Mouse (Mus musculus) limb, embryonic 14.5 days (tissue): ENCODE data around the gene Vwa1. TPM values are rescaled to one million over a fixed set of nuclear protein-coding genes. Genes with fewer than 3 reads are reported as not detected.
A peak's percentile ranks its signal among the peaks of the same experiment; 100 is the strongest.

Source experiments
- ATAC-seq: fragments of 200-750 bp; cut with Nextera tagmentation; 2 replicates; pipeline ENCODE4 v1.8.0; 2017; ENCODE audit warnings: low read depth, moderate number of reproducible peaks, moderate TSS enrichment; ENCODE audit not compliant: low FRiP score
- DNase-seq: peaks from one replicate; pipeline ENCODE4 v3.0.0-alpha.2; 2015; ENCODE audit warnings: low spot score
- H3K27ac ChIP-seq: fragments of 300-500 bp; sonication (generic); replicated peaks from 2 replicates; pipeline ENCODE4 v1.5.1; 2014; ENCODE audit warnings: low read depth, mild to moderate bottlenecking, low read length, moderate library complexity, mixed read lengths
- H3K27me3 ChIP-seq: fragments of 300-500 bp; sonication (generic); 2 replicates; pipeline ENCODE4 v1.6.1; 2014; ENCODE audit warnings: low read length, mixed read lengths; ENCODE audit not compliant: control insufficient read depth, insufficient read depth
- H3K36me3 ChIP-seq: fragments of 300-500 bp; sonication (generic); 2 replicates; pipeline ENCODE4 v1.6.1; 2014; ENCODE audit warnings: mild to moderate bottlenecking, low read length, moderate library complexity, mixed read lengths; ENCODE audit not compliant: control insufficient read depth, insufficient read depth
- H3K4me1 ChIP-seq: fragments of 300-500 bp; sonication (generic); 2 replicates; pipeline ENCODE4 v1.6.1; 2014; ENCODE audit warnings: antibody characterized with exemption, low read length, mixed read lengths; ENCODE audit not compliant: control insufficient read depth, insufficient read depth
- H3K4me2 ChIP-seq: fragments of 300-500 bp; sonication (generic); replicated peaks from 2 replicates; pipeline ENCODE4 v1.6.1; 2014; ENCODE audit warnings: low read depth, mild to moderate bottlenecking, low read length, moderate library complexity; ENCODE audit not compliant: severe bottlenecking
- H3K4me3 ChIP-seq: fragments of 300-500 bp; sonication (generic); replicated peaks from 2 replicates; pipeline ENCODE4 v1.5.1; 2014; ENCODE audit warnings: low read length
- H3K9ac ChIP-seq: fragments of 300-500 bp; sonication (generic); 2 replicates; pipeline ENCODE4 v1.6.1; 2014; ENCODE audit warnings: mild to moderate bottlenecking, low read depth, low read length, moderate library complexity; ENCODE audit not compliant: severe bottlenecking
- H3K9me3 ChIP-seq: fragments of 300-500 bp; sonication (generic); 2 replicates; pipeline ENCODE4 v1.6.1; 2016; ENCODE audit warnings: low read length; ENCODE audit not compliant: control insufficient read depth
- POLR2A ChIP-seq: fragments of 200-500 bp; IDR thresholded peaks from 2 replicates; pipeline ENCODE4 v1.8.0; 2012; ENCODE audit warnings: inconsistent platforms, mild to moderate bottlenecking, moderate library complexity, borderline replicate concordance; ENCODE audit not compliant: insufficient read depth, insufficient read length; ENCODE audit errors: extremely low read depth
- WGBS: fragments of 180-500 bp; shearing (Covaris S2); extraction: QIAGEN DNeasy Blood & Tissue Kit; methylation state at CpG from one replicate; pipeline ENCODE4 v1.1.7; 2014; 5-methylcytosine and 5-hydroxymethylcytosine counted together
- polyA plus RNA-seq, 2 experiments: library from polyadenylated mRNA; depleted of rRNA in 1 of 2; stranded (reverse) in 1 of 2; unstranded in 1 of 2; fragments of >200 nt; fragmentation: Nextera tagmentation in 1 of 2; extraction: Ambion mirVana in 1 of 2; gene quantifications; 2 replicates each; pipeline versions ENCODE4 v1.2.1 to v1.2.3; 2012 to 2014

Vwa1 gene
- polyA plus RNA-seq, 2 experiments = 12.4 to 13.9 TPM

- peaks cover 76% of the 10 kb centered on the region for H3K36me3 ChIP-seq
- under 1% methylated on average over 45 of the region's 60 CpGs for WGBS
- DNase-seq = peak; percentile 96
- H3K4me2 ChIP-seq = peak within 1 kb of the TSS; percentile 76
- H3K9ac ChIP-seq = peak within 1 kb of the TSS; percentile 99
- peak; percentile 99 for ATAC-seq
- no peaks in the 10 kb centered on the region for H3K9me3 ChIP-seq
- peak within 1 kb of the TSS; percentile 92 for H3K27ac ChIP-seq
- peak; percentile 35; the same call in 1 of the 2 replicates for TF ChIP-seq POLR2A
- H3K4me3 ChIP-seq = peak within 1 kb of the TSS; percentile 100
- H3K4me1 ChIP-seq = peaks cover 6% of the 10 kb centered on the region
- no peaks in the 10 kb centered on the region for H3K27me3 ChIP-seq
Measured at GRCm38 (mm10) chr4:155811929-155812664, 37.6 kb upstream of the Vwa1 start, which contains the start of gene Ccnl2. TSS of gene Ccnl2 (plus strand) at chr4:155812489.

DNA sequence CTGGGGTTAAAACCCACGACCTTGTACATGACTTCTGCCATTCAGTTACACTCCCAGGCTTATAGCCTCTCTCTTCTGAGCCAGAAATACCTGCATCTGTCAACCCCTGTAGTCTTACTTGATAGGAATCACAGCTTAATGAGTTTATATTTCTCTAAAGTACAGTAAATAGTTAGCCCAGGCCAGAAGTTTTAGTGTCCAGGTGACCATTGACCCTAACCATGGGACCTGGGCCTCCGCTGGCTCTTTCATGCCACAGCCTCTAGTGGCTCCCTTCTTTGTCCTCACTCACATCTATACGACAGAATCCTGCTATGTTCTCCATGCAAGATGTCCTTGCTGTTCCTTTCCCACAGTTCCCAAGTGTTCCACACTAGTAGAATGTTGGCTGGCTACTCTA, 33.3 kb upstream of the Vwa1 start:
- peaks cover 6% of the 10 kb centered on the region for H3K4me1 ChIP-seq
- WGBS = 83% methylated on average over 3 of the region's 3 CpGs
- H3K27ac ChIP-seq = no peak overlapping the region
- DNase-seq (no peak), ATAC-seq (no peak)
- H3K9me3 ChIP-seq = no peaks in the 10 kb centered on the region
- H3K9ac ChIP-seq = no peak overlapping the region
- no peak overlapping the region for H3K4me2 ChIP-seq
- H3K36me3 ChIP-seq = peaks cover 53% of the 10 kb centered on the region
- no peaks in the 10 kb centered on the region for H3K27me3 ChIP-seq
- TF ChIP-seq POLR2A = no peak
- no peak overlapping the region for H3K4me3 ChIP-seq

DNA sequence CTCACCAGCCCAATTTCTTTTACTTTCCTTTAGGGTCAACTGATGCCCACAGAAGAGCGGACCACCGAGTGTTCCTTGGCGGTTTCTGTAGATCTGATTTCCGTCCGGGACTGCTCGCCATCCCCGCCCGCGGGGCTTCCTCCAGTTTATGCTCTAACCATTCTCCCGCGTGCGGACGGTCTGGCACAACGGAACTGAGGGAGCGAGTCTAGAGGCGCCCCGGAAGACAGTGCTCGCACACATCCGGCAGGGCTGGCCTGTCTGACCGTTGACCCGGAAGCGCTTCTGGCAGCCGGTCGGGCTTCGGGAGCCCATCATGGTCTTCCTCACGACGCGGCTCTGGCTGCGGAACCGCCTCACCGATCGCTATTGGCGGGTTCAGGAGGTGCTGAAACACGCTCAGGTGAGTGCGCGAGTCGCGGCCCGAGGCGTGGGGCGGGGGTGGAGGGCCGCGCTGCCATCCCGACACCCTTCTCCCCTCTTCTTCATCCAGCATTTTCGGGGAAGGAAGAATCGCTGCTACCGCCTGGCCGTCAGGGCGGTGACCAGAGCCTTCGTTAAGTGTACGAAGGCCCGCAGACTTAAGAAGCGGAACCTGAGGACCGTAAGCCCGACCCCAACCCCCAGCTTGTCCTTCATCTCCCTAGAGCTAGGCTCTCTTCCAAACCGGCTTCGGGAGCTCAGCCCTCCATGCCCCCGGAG, 29.0 kb upstream of the Vwa1 start:
- 0 out of 2 replicates have a peak, but pooled peaks have one; percentile 71 for TF ChIP-seq POLR2A
- peak; percentile 98 for ATAC-seq
- Histone ChIP-seq H3K27ac (peak overlapping the region; percentile 52; the same call in 1 of the 2 replicates), H3K36me3 (peaks cover 25% of the 10 kb centered on the region), H3K9me3 (no peaks in the 10 kb centered on the region), H3K9ac (peak overlapping the region; percentile 83), H3K27me3 (no peaks in the 10 kb centered on the region), H3K4me2 (peak overlapping the region; percentile 71), H3K4me3 (peak overlapping the region; percentile 96), H3K4me1 (peaks cover 6% of the 10 kb centered on the region)
- under 1% methylated on average over 53 of the region's 58 CpGs for WGBS
- peak; percentile 95 for DNase-seq

- Histone ChIP-seq H3K4me3 (peak within 1 kb of the TSS; percentile 96), H3K27me3 (no peaks in the 10 kb centered on the region), H3K27ac (peak within 1 kb of the TSS; percentile 52; the same call in 1 of the 2 replicates), H3K36me3 (peaks cover 18% of the 10 kb centered on the region), H3K4me2 (peak within 1 kb of the TSS; percentile 71), H3K4me1 (peaks cover 6% of the 10 kb centered on the region), H3K9ac (peak within 1 kb of the TSS; percentile 83), H3K9me3 (no peaks in the 10 kb centered on the region)
- DNase-seq (no peak), ATAC-seq (no peak)
- no peak for TF ChIP-seq POLR2A
- 9% methylated on average over 12 of the region's 12 CpGs for WGBS
Measured at GRCm38 (mm10) chr4:155802741-155803339, 28.3 kb upstream of the Vwa1 start, which contains the start of gene Mrpl20. TSS of gene Mrpl20 (plus strand) at chr4:155802878.

GRCm38 (mm10) chr4:155802075-155802474, 27.6 kb upstream of the Vwa1 start:
- Histone ChIP-seq H3K27me3 (no peaks in the 10 kb centered on the region), H3K9ac (no peak overlapping the region), H3K4me2 (no peak overlapping the region), H3K27ac (no peak overlapping the region), H3K4me3 (no peak overlapping the region), H3K36me3 (peaks cover 11% of the 10 kb centered on the region), H3K4me1 (peaks cover 6% of the 10 kb centered on the region), H3K9me3 (no peaks in the 10 kb centered on the region)
- DNase-seq (no peak), ATAC-seq (no peak)
- TF ChIP-seq POLR2A = no peak
- WGBS = 89% methylated on average over 1 of the region's 1 CpGs
